In genomic region chr4:101234753-101235152, GRCm38 (mm10) we compare ENCODE assay signal across 14 mouse cellular contexts. TPM values are rescaled to one million over a fixed set of nuclear protein-coding genes. Genes with fewer than 3 reads are reported as not detected.
A peak's percentile ranks its signal among the peaks of the same experiment; 100 is the strongest.
DNase-seq lines count a peak whose midpoint lies in the region; ATAC-seq and TF ChIP-seq lines count a peak whose summit lies in the region.
"Had no signal": no experiment of that assay in that cellular context is flagged by ENCODE, and none has a peak within 500 bp of the region (broad histone marks: within the 10 kb centered on the region; RNA-seq: fewer than 3 reads in every experiment).

No protein-coding gene starts in this region.

- H3K4me2 ChIP-seq in heart, embryonic 12.5 days, result no peak overlapping the region
- H3K4me2 ChIP-seq in myocyte (ENCODE audit: low read depth), result peak overlapping the region; percentile 75
- H3K4me2 ChIP-seq: forebrain, embryonic 13.5 days; hindbrain, embryonic 12.5 days; midbrain, embryonic 15.5 days; stomach, embryonic 15.5 days had no signal

- no peak for ATAC-seq in heart, embryonic 12.5 days (ENCODE audit: insufficient number of reproducible peaks, low FRiP score)
- ATAC-seq: forebrain, embryonic 13.5 days had no signal

- no peak for DNase-seq in heart, adult 2 months
- no peak for DNase-seq in layer of hippocampus, adult 2 months (ENCODE audit: low spot score in 2 of 2)
- no peak for DNase-seq in layer of hippocampus, postnatal 14 days (ENCODE audit: low spot score in 2 of 2)
- no peak for DNase-seq in layer of hippocampus, postnatal 10 days (ENCODE audit: low spot score in 2 of 2)
- no peak for DNase-seq in layer of hippocampus, adult 11-12 months (ENCODE audit: low spot score)
- DNase-seq: retina, postnatal 1 day had no signal

- H3K9me3 ChIP-seq in heart, embryonic 12.5 days (replicated peaks), result no peaks in the 10 kb centered on the region
- H3K9me3 ChIP-seq: forebrain, embryonic 13.5 days; heart, embryonic 10.5 days; hindbrain, embryonic 12.5 days; midbrain, embryonic 15.5 days; stomach, embryonic 15.5 days had no signal

- no peak for TF ChIP-seq CTCF in heart, adult 2 months (IDR thresholded peaks at IDR 0.05)
- TF ChIP-seq CTCF in layer of hippocampus, adult 2 months (conservative IDR thresholded peaks at IDR 0.05), result no peak
- TF ChIP-seq CTCF in bone marrow macrophage, adult 2 months (IDR thresholded peaks at IDR 0.05; ENCODE audit: low read depth, low read length), result no peak

- peaks cover 10% of the 10 kb centered on the region for H3K36me3 ChIP-seq in heart, adult 2 months (ENCODE audit: control insufficient read depth, insufficient read depth, low read length)
- no peaks in the 10 kb centered on the region for H3K36me3 ChIP-seq in heart, embryonic 12.5 days
- no peaks in the 10 kb centered on the region for H3K36me3 ChIP-seq in myocyte (ENCODE audit: control insufficient read depth, insufficient read depth)
- H3K36me3 ChIP-seq: hindbrain, embryonic 12.5 days; midbrain, embryonic 15.5 days; stomach, embryonic 15.5 days had no signal

- H3K4me3 ChIP-seq in heart, adult 2 months, result no peak overlapping the region
- H3K4me3 ChIP-seq in heart, embryonic 12.5 days, result no peak overlapping the region
- no peak overlapping the region for H3K4me3 ChIP-seq in layer of hippocampus, adult 2 months
- no peak overlapping the region for H3K4me3 ChIP-seq in bone marrow macrophage, adult 2 months (ENCODE audit: insufficient read depth, low read length)
- no peak overlapping the region for H3K4me3 ChIP-seq in myocyte
- H3K4me3 ChIP-seq: forebrain, embryonic 13.5 days; heart, embryonic 10.5 days; hindbrain, embryonic 12.5 days; midbrain, embryonic 15.5 days; stomach, embryonic 15.5 days had no signal

- peak overlapping the region; percentile 53 for H3K27ac ChIP-seq in heart, adult 2 months
- H3K27ac ChIP-seq in heart, embryonic 12.5 days (ENCODE audit: poor library complexity, severe bottlenecking), result no peak overlapping the region
- H3K27ac ChIP-seq in layer of hippocampus, adult 2 months, result peak overlapping the region; percentile 1; the same call in 1 of the 2 replicates
- H3K27ac ChIP-seq in bone marrow macrophage, adult 2 months (ENCODE audit: insufficient read depth, low read depth, low read length), result peak overlapping the region; percentile 31
- H3K27ac ChIP-seq: forebrain, embryonic 13.5 days; heart, embryonic 10.5 days; hindbrain, embryonic 12.5 days; midbrain, embryonic 15.5 days; stomach, embryonic 15.5 days had no signal

- no peak for TF ChIP-seq POLR2A in heart, adult 2 months (IDR thresholded peaks at IDR 0.05; ENCODE audit: insufficient read depth, low read depth, low read length)
- no peak for TF ChIP-seq POLR2A in bone marrow macrophage, adult 2 months (IDR thresholded peaks at IDR 0.05; ENCODE audit: borderline replicate concordance, low read depth, low read length)
- no peak for TF ChIP-seq POLR2A in myocyte (IDR thresholded peaks at IDR 0.05; ENCODE audit: insufficient read length, low read depth)

- TF ChIP-seq EP300 in heart, adult 2 months (IDR thresholded peaks at IDR 0.05; ENCODE audit: insufficient read depth, low read depth, low read length), result no peak

- peaks cover 9% of the 10 kb centered on the region for H3K79me2 ChIP-seq in heart, adult 2 months (replicated peaks; ENCODE audit: control insufficient read depth, insufficient read depth, low read length)
- peaks cover 49% of the 10 kb centered on the region for H3K79me2 ChIP-seq in myocyte (ENCODE audit: control insufficient read depth, insufficient read depth)

- 35% methylated on average over 1 of the region's 1 CpGs for WGBS in heart, adult 2 months
- 60% methylated on average over 1 of the region's 1 CpGs for WGBS in heart, embryonic 12.5 days

- no peak overlapping the region for H3ac ChIP-seq in myocyte (ENCODE audit: control insufficient read depth, insufficient read length)

- no peak overlapping the region for H3K9ac ChIP-seq in heart, adult 2 months (ENCODE audit: low read depth, low read length)
- H3K9ac ChIP-seq in heart, embryonic 12.5 days, result no peak overlapping the region
- H3K9ac ChIP-seq: forebrain, embryonic 13.5 days; hindbrain, embryonic 12.5 days; midbrain, embryonic 15.5 days; stomach, embryonic 15.5 days had no signal

- intact Hi-C loops in heart, adult 2 months (cut with DNase I), result no loop called here

- H3K4me1 ChIP-seq in heart, adult 2 months (ENCODE audit: control insufficient read depth, insufficient read depth, low read length), result peaks cover 22% of the 10 kb centered on the region
- peaks cover 27% of the 10 kb centered on the region for H3K4me1 ChIP-seq in heart, embryonic 12.5 days (replicated peaks)
- H3K4me1 ChIP-seq in bone marrow macrophage, adult 2 months (ENCODE audit: control insufficient read depth, insufficient read depth, low read length), result peaks cover 61% of the 10 kb centered on the region
- H3K4me1 ChIP-seq: forebrain, embryonic 13.5 days; hindbrain, embryonic 12.5 days; midbrain, embryonic 15.5 days had no signal

- no peaks in the 10 kb centered on the region for H3K27me3 ChIP-seq in heart, adult 2 months (ENCODE audit: control insufficient read depth, insufficient read depth, low read length)
- no peaks in the 10 kb centered on the region for H3K27me3 ChIP-seq in heart, embryonic 12.5 days (replicated peaks)
- H3K27me3 ChIP-seq in myocyte (ENCODE audit: control insufficient read depth, insufficient read depth, insufficient read length), result no peaks in the 10 kb centered on the region
- H3K27me3 ChIP-seq: forebrain, embryonic 13.5 days; hindbrain, embryonic 12.5 days; midbrain, embryonic 15.5 days; stomach, embryonic 15.5 days had no signal

TF ChIP-seq in myocyte, 11 proteins besides CTCF, POLR2A, EP300 and RAD21:
- TF ChIP-seq POLR2AphosphoS2 (IDR thresholded peaks at IDR 0.05; ENCODE audit: insufficient read length, low read depth), result no peak
- no peak for TF ChIP-seq TCF12 (IDR thresholded peaks at IDR 0.05; ENCODE audit: insufficient read depth, poor library complexity, severe bottlenecking)
- TF ChIP-seq MYOD1 (IDR thresholded peaks at IDR 0.05; ENCODE audit: control insufficient read depth in 1 of 3, insufficient read length in 2 of 3, low read depth in 2 of 3), result no peak
- no peak for TF ChIP-seq MYOG (IDR thresholded peaks at IDR 0.05; ENCODE audit: control insufficient read depth in 1 of 3, insufficient read depth in 1 of 3, insufficient read length in 2 of 3, low read depth in 2 of 3)
- no peak for TF ChIP-seq USF1 (IDR thresholded peaks at IDR 0.05; ENCODE audit: low read depth)
- TF ChIP-seq MAX (IDR thresholded peaks at IDR 0.05; ENCODE audit: low read depth), result no peak
- no peak for TF ChIP-seq SRF (IDR thresholded peaks at IDR 0.05; ENCODE audit: control insufficient read depth, insufficient read length, low read depth)
- no peak for TF ChIP-seq CEBPB (IDR thresholded peaks at IDR 0.05; ENCODE audit: insufficient read depth, poor library complexity, severe bottlenecking)
- TF ChIP-seq E2F4 (IDR thresholded peaks at IDR 0.05; ENCODE audit: insufficient read depth), result no peak
- no peak for TF ChIP-seq TCF3 (IDR thresholded peaks at IDR 0.05; ENCODE audit: insufficient read length, low read depth)
- TF ChIP-seq REST (IDR thresholded peaks at IDR 0.05; ENCODE audit: insufficient read depth, insufficient read length), result no peak

RNA-seq across cellular contexts. Expression of gene Jak1, which starts 30.3 kb away (rescaled TPM):
- 10 to 100 TPM; 86.7 to 95.4 TPM for total RNA-seq in heart, adult 2 months (2021)
- polyA plus RNA-seq in heart, adult 2 months (2012; rRNA removed), result 30.9 and 53.7 TPM in 2 replicates
- 69.1 and 77.0 TPM in 2 replicates for polyA plus RNA-seq in heart, embryonic 12.5 days (2016; fragmentation: Nextera tagmentation; extraction: Ambion mirVana)
- 100 to 1,000 TPM; 124 to 128 TPM for total RNA-seq in layer of hippocampus, adult 2 months (2021)
- 100 to 1,000 TPM; 105 to 108 TPM for total RNA-seq in layer of hippocampus, postnatal 14 days (2021)
- 108 and 127 TPM in 2 replicates for polyA plus RNA-seq in bone marrow macrophage, adult 2 months (2012; ENCODE audit: insufficient read depth, insufficient read length, missing spikeins)
- polyA plus RNA-seq in myocyte (2012; fragmentation: generic; extraction: Trizol), result 33.5 TPM
- total RNA-seq in layer of hippocampus, postnatal 10 days (2021), result 100 to 1,000 TPM; 110 TPM
